Mouse (Mus musculus) liver, adult 2 months (tissue): ENCODE data around the gene Prtg. TPM values are rescaled to one million over a fixed set of nuclear protein-coding genes. Genes with fewer than 3 reads are reported as not detected.

Experiments
- DNase-seq: peaks from one replicate; pipeline ENCODE4 v3.0.0-alpha.2; 2011; ENCODE audit warnings: low read depth, low spot score; ENCODE audit errors: extremely low read depth
- H3K27ac ChIP-seq: fragments of 200-500 bp; replicated peaks from 2 replicates; pipeline ENCODE4 v1.5.1; 2012; ENCODE audit warnings: low read depth, mild to moderate bottlenecking, control low read depth, inconsistent platforms, low read length; ENCODE audit not compliant: insufficient read depth
- H3K27me3 ChIP-seq: fragments of 200-500 bp; 2 replicates; pipeline ENCODE4 v1.6.1; 2012; ENCODE audit warnings: mild to moderate bottlenecking, moderate library complexity, low read length, inconsistent platforms; ENCODE audit not compliant: control insufficient read depth, insufficient read depth
- H3K36me3 ChIP-seq: fragments of 200-500 bp; 2 replicates; pipeline ENCODE4 v1.6.1; 2012; ENCODE audit warnings: low read length, inconsistent platforms; ENCODE audit not compliant: control insufficient read depth, insufficient read depth
- H3K4me1 ChIP-seq: fragments of 200-500 bp; 2 replicates; pipeline ENCODE4 v1.6.1; 2011; ENCODE audit warnings: low read length; ENCODE audit not compliant: control insufficient read depth, insufficient read depth
- H3K4me3 ChIP-seq: fragments of 200-500 bp; 2 replicates; pipeline ENCODE4 v1.5.1; 2011; ENCODE audit warnings: low read depth, mild to moderate bottlenecking, control low read depth, low read length, moderate library complexity; ENCODE audit not compliant: insufficient read depth
- H3K79me2 ChIP-seq: fragments of 200-500 bp; 2 replicates; pipeline ENCODE4 v1.6.1; 2012; ENCODE audit warnings: inconsistent platforms, mild to moderate bottlenecking, low read length, moderate library complexity; ENCODE audit not compliant: control insufficient read depth, insufficient read depth
- H3K9ac ChIP-seq: fragments of 200-500 bp; 2 replicates; pipeline ENCODE4 v1.6.1; 2012; ENCODE audit warnings: low read depth, mild to moderate bottlenecking, control low read depth, inconsistent platforms, low read length
- CTCF ChIP-seq: fragments of 200-500 bp; IDR thresholded peaks from 2 replicates; pipeline ENCODE4 v1.5.1; 2011; ENCODE audit warnings: low read depth, low read length, control low read depth
- POLR2A ChIP-seq: fragments of 200-500 bp; IDR thresholded peaks from 2 replicates; pipeline ENCODE4 v1.6.1; 2011; ENCODE audit warnings: low read length, control low read depth; ENCODE audit not compliant: insufficient read depth; ENCODE audit errors: extremely low read depth
- WGBS: fragments of 180-500 bp; shearing (Covaris S2); methylation state at CpG from one replicate; pipeline ENCODE4 v1.1.7; 2018; 5-methylcytosine and 5-hydroxymethylcytosine counted together
- polyA plus RNA-seq: library from polyadenylated mRNA; depleted of rRNA; stranded (reverse); fragments of >200 nt; gene quantifications from 2 replicates; pipeline ENCODE4 v1.2.3, GENCODE M21; 2012
- total RNA-seq: library from RNA; depleted of rRNA; stranded (reverse); fragments of >200 nt; gene quantifications from 2 replicates; pipeline ENCODE4 v1.2.3, GENCODE M21; 2014

Gene Prtg
- total and polyA plus RNA-seq, 2 experiments, result under 0.01 to 0.21 TPM

GRCm38 (mm10) chr9:72856721-72857120 lies 50.0 kb downstream of the Prtg start:
- Histone ChIP-seq H3K4me3 (no peak overlapping the region), H3K36me3 (no peaks in the 10 kb centered on the region), H3K4me1 (no peaks in the 10 kb centered on the region), H3K79me2 (no peaks in the 10 kb centered on the region), H3K27me3 (no peaks in the 10 kb centered on the region), H3K9ac (no peak overlapping the region), H3K27ac (no peak overlapping the region)
- no peak for DNase-seq
- 97% methylated on average over 24 of the region's 24 CpGs for WGBS
- TF ChIP-seq POLR2A (no peak), CTCF (no peak)

- Histone ChIP-seq H3K4me3 (no peak overlapping the region), H3K79me2 (no peaks in the 10 kb centered on the region), H3K27ac (no peak overlapping the region), H3K27me3 (no peaks in the 10 kb centered on the region), H3K36me3 (no peaks in the 10 kb centered on the region), H3K4me1 (no peaks in the 10 kb centered on the region), H3K9ac (no peak overlapping the region)
- WGBS, result 88% methylated on average over 5 of the region's 5 CpGs
- no peak for DNase-seq
- TF ChIP-seq CTCF (no peak), POLR2A (no peak)
Observed at GRCm38 (mm10) chr9:72860764-72861163, 54.1 kb downstream of the Prtg start.

GRCm38 (mm10) chr9:72861235-72861634 lies 54.6 kb downstream of the Prtg start:
- no peaks in the 10 kb centered on the region for H3K27me3 ChIP-seq
- no peak overlapping the region for H3K4me3 ChIP-seq
- H3K79me2 ChIP-seq, result no peaks in the 10 kb centered on the region
- 90% methylated on average over 10 of the region's 10 CpGs for WGBS
- H3K27ac ChIP-seq, result no peak overlapping the region
- DNase-seq, result no peak
- no peaks in the 10 kb centered on the region for H3K4me1 ChIP-seq
- no peak for TF ChIP-seq CTCF
- no peak for TF ChIP-seq POLR2A
- H3K36me3 ChIP-seq, result no peaks in the 10 kb centered on the region
- H3K9ac ChIP-seq, result no peak overlapping the region

- no peaks in the 10 kb centered on the region for H3K27me3 ChIP-seq
- H3K36me3 ChIP-seq, result no peaks in the 10 kb centered on the region
- TF ChIP-seq POLR2A (no peak), CTCF (no peak)
- no peak for DNase-seq
- H3K4me3 ChIP-seq, result no peak overlapping the region
- H3K79me2 ChIP-seq, result no peaks in the 10 kb centered on the region
- no peaks in the 10 kb centered on the region for H3K4me1 ChIP-seq
- no peak overlapping the region for H3K9ac ChIP-seq
- WGBS, result 57% methylated on average over 11 of the region's 11 CpGs
- H3K27ac ChIP-seq, result no peak overlapping the region
Observed at GRCm38 (mm10) chr9:72862186-72862585, 55.5 kb downstream of the Prtg start.

GRCm38 (mm10) chr9:72862955-72863354 lies 56.3 kb downstream of the Prtg start:
- Histone ChIP-seq H3K27ac (no peak overlapping the region), H3K4me3 (no peak overlapping the region), H3K79me2 (no peaks in the 10 kb centered on the region), H3K4me1 (no peaks in the 10 kb centered on the region), H3K36me3 (no peaks in the 10 kb centered on the region), H3K9ac (no peak overlapping the region), H3K27me3 (no peaks in the 10 kb centered on the region)
- no peak for DNase-seq
- TF ChIP-seq CTCF (no peak), POLR2A (no peak)
- WGBS, result 69% methylated on average over 4 of the region's 4 CpGs

GRCm38 (mm10) chr9:72863773-72864172 lies 57.1 kb downstream of the Prtg start:
- no peak for DNase-seq
- Histone ChIP-seq H3K36me3 (no peaks in the 10 kb centered on the region), H3K27ac (no peak overlapping the region), H3K4me1 (no peaks in the 10 kb centered on the region), H3K4me3 (no peak overlapping the region), H3K9ac (no peak overlapping the region), H3K27me3 (no peaks in the 10 kb centered on the region), H3K79me2 (no peaks in the 10 kb centered on the region)
- WGBS, result 82% methylated on average over 4 of the region's 5 CpGs
- TF ChIP-seq POLR2A (no peak), CTCF (no peak)
